Mouse (Mus musculus): Measurements from ENCODE around the gene Repin1.

DNA sequence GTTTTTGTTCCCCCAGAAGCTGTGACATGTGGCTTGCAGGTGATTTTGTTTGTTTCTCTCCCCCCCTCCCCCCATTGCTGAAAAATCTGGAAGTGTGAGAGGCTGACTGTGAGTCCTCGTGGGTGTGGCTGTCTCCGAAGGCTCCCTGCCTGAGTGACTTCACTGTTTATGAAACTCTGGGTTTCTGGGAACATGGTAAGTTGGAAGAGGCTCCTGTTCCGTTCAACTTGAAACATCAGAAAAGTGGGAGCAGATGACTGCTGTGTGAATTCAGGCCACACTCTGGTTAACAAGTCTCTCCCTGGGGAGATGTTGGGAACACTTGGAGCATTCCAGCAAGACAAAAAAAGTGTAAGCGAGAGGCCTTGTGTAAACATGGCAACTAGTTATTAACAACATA is 46.8 kb upstream of the Repin1 start:
- TF ChIP-seq CTCF (IDR thresholded peaks at IDR 0.05; ENCODE audit: low read depth, low read length) = no peak
- TF ChIP-seq POLR2A (IDR thresholded peaks at IDR 0.05; ENCODE audit: extremely low read depth, insufficient read depth, low read length) = no peak
